Mouse (Mus musculus) embryonic facial prominence, embryonic 10.5 days (tissue): ENCODE measurements around the gene Acad10. TPM values are rescaled to one million over a fixed set of nuclear protein-coding genes. Genes with fewer than 3 reads are reported as not detected.

Experiments
- polyA plus RNA-seq: library from polyadenylated mRNA; unstranded; fragments of >200 nt; fragmentation: Nextera tagmentation; extraction: Ambion mirVana; gene quantifications from 2 replicates; pipeline ENCODE4 v1.2.1, GENCODE M21; 2016

Gene Acad10
- polyA plus RNA-seq, 1 experiment from 2014 or later = 2.6 TPM

Other genes with a start within 250 kb of the Acad10 start
- 0.91 and 1.0 TPM in 2 replicates for gene Tmem116, start 208.6 kb downstream of the Acad10 start, polyA plus RNA-seq
- 114 and 122 TPM in 2 replicates for gene Erp29, start 208.0 kb downstream of the Acad10 start, polyA plus RNA-seq
- not detected in 2 replicates for gene Adam1b, start 157.1 kb downstream of the Acad10 start, polyA plus RNA-seq
- 1.2 and 1.6 TPM in 2 replicates for gene Adam1a, start 115.0 kb downstream of the Acad10 start, polyA plus RNA-seq
- not detected in 2 replicates for gene Gm42878, start 115.0 kb downstream of the Acad10 start, polyA plus RNA-seq
- 51.9 TPM in 2 replicates for gene Mapkapk5, start 114.6 kb downstream of the Acad10 start, polyA plus RNA-seq
- 145 and 157 TPM in 2 replicates for gene Aldh2, start 66.7 kb downstream of the Acad10 start, polyA plus RNA-seq
- gene Acad12, start 41.6 kb downstream of the Acad10 start, polyA plus RNA-seq = 1.7 and 2.6 TPM in 2 replicates
- 41.9 and 44.5 TPM in 2 replicates for gene Brap, start within 50 bp of the Acad10 start, polyA plus RNA-seq
- gene Atxn2, start 50.8 kb upstream of the Acad10 start, polyA plus RNA-seq = 44.5 and 44.9 TPM in 2 replicates
- gene Sh2b3, start 177.1 kb upstream of the Acad10 start, polyA plus RNA-seq = 7.9 TPM in 2 replicates
- 56.5 and 60.0 TPM in 2 replicates for gene Pheta1, start 188.5 kb upstream of the Acad10 start, polyA plus RNA-seq